Mouse (Mus musculus): Measurements from ENCODE around the gene Klhl8. TPM values are rescaled to one million over a fixed set of nuclear protein-coding genes. Genes with fewer than 3 reads are reported as not detected.

The Klhl8 gene
- polyA plus RNA-seq, 1 experiment from 2014 or later: 15.5 TPM

GRCm38 (mm10) chr5:103838550-103839264, 72.4 kb downstream of the Klhl8 start:
- H3K9ac ChIP-seq: no peak overlapping the region
- H3K4me3 ChIP-seq: no peak overlapping the region
- no peak for ATAC-seq (ENCODE audit: insufficient number of reproducible peaks, low FRiP score, low TSS enrichment, low read depth)
- H3K9me3 ChIP-seq: no peaks in the 10 kb centered on the region
- WGBS: 81% methylated on average over 15 of the region's 15 CpGs
- peak overlapping the region; percentile 7; the same call in 1 of the 2 replicates for H3K27ac ChIP-seq
- H3K27me3 ChIP-seq: no peaks in the 10 kb centered on the region
- peaks cover 13% of the 10 kb centered on the region for H3K36me3 ChIP-seq
- peaks cover 21% of the 10 kb centered on the region for H3K4me1 ChIP-seq
- no peak overlapping the region for H3K4me2 ChIP-seq

GRCm38 (mm10) chr5:103836148-103836784, 74.8 kb downstream of the Klhl8 start:
- H3K27me3 ChIP-seq: no peaks in the 10 kb centered on the region
- no peak for ATAC-seq (ENCODE audit: insufficient number of reproducible peaks, low FRiP score, low TSS enrichment, low read depth)
- H3K36me3 ChIP-seq: peaks cover 12% of the 10 kb centered on the region; the same call in 1 of the 2 replicates
- peaks cover 21% of the 10 kb centered on the region for H3K4me1 ChIP-seq
- WGBS: 46% methylated on average over 10 of the region's 11 CpGs
- no peak overlapping the region for H3K4me2 ChIP-seq
- H3K27ac ChIP-seq: no peak overlapping the region
- no peak overlapping the region for H3K4me3 ChIP-seq
- H3K9ac ChIP-seq: no peak overlapping the region
- no peaks in the 10 kb centered on the region for H3K9me3 ChIP-seq

- Histone ChIP-seq H3K36me3 (peaks cover 12% of the 10 kb centered on the region; the same call in 1 of the 2 replicates), H3K4me3 (no peak overlapping the region), H3K4me1 (peaks cover 21% of the 10 kb centered on the region), H3K9ac (no peak overlapping the region), H3K27me3 (no peaks in the 10 kb centered on the region), H3K9me3 (no peaks in the 10 kb centered on the region), H3K4me2 (no peak overlapping the region), H3K27ac (no peak overlapping the region)
- WGBS: 69% methylated on average over 15 of the region's 15 CpGs
- ATAC-seq (ENCODE audit: insufficient number of reproducible peaks, low FRiP score, low TSS enrichment, low read depth): no peak
These were observed 75.5 kb downstream of the Klhl8 start for GRCm38 (mm10) chr5:103835471-103836147.

- no peaks in the 10 kb centered on the region for H3K9me3 ChIP-seq
- H3K4me3 ChIP-seq: no peak overlapping the region
- H3K9ac ChIP-seq: no peak overlapping the region
- WGBS: 94% methylated on average over 1 of the region's 1 CpGs
- H3K27me3 ChIP-seq: no peaks in the 10 kb centered on the region
- H3K4me1 ChIP-seq: peaks cover 5% of the 10 kb centered on the region; the same call in 1 of the 2 replicates
- H3K36me3 ChIP-seq: peaks cover 16% of the 10 kb centered on the region; the same call in 1 of the 2 replicates
- H3K4me2 ChIP-seq: no peak overlapping the region
- ATAC-seq (ENCODE audit: insufficient number of reproducible peaks, low FRiP score, low TSS enrichment, low read depth): no peak
- H3K27ac ChIP-seq: no peak overlapping the region
These were observed 80.2 kb downstream of the Klhl8 start for GRCm38 (mm10) chr5:103830886-103831285.

- Histone ChIP-seq H3K4me3 (no peak overlapping the region), H3K9me3 (no peaks in the 10 kb centered on the region), H3K4me2 (no peak overlapping the region), H3K9ac (no peak overlapping the region), H3K36me3 (peaks cover 17% of the 10 kb centered on the region; the same call in 1 of the 2 replicates), H3K27me3 (no peaks in the 10 kb centered on the region), H3K4me1 (no peaks in the 10 kb centered on the region), H3K27ac (no peak overlapping the region)
- 66% methylated on average over 12 of the region's 12 CpGs for WGBS
- ATAC-seq (ENCODE audit: insufficient number of reproducible peaks, low FRiP score, low TSS enrichment, low read depth): no peak
These were observed 81.9 kb downstream of the Klhl8 start for GRCm38 (mm10) chr5:103829158-103829557.

GRCm38 (mm10) chr5:103828729-103829128, 82.3 kb downstream of the Klhl8 start:
- H3K4me3 ChIP-seq: no peak overlapping the region
- no peak overlapping the region for H3K27ac ChIP-seq
- H3K9ac ChIP-seq: no peak overlapping the region
- WGBS: 74% methylated on average over 8 of the region's 8 CpGs
- H3K4me2 ChIP-seq: no peak overlapping the region
- H3K27me3 ChIP-seq: no peaks in the 10 kb centered on the region
- H3K36me3 ChIP-seq: peaks cover 12% of the 10 kb centered on the region; the same call in 1 of the 2 replicates
- no peak for ATAC-seq (ENCODE audit: insufficient number of reproducible peaks, low FRiP score, low TSS enrichment, low read depth)
- no peaks in the 10 kb centered on the region for H3K9me3 ChIP-seq
- H3K4me1 ChIP-seq: no peaks in the 10 kb centered on the region

- WGBS: 73% methylated on average over 21 of the region's 21 CpGs
- Histone ChIP-seq H3K4me1 (no peaks in the 10 kb centered on the region), H3K27ac (no peak overlapping the region), H3K4me3 (no peak overlapping the region), H3K4me2 (no peak overlapping the region), H3K36me3 (0 out of 2 replicates have a peak, but pooled peaks cover 8% of the 10 kb centered on the region), H3K9ac (no peak overlapping the region), H3K9me3 (no peaks in the 10 kb centered on the region), H3K27me3 (no peaks in the 10 kb centered on the region)
- ATAC-seq (ENCODE audit: insufficient number of reproducible peaks, low FRiP score, low TSS enrichment, low read depth): no peak
These were observed 82.8 kb downstream of the Klhl8 start for GRCm38 (mm10) chr5:103828304-103828703.

GRCm38 (mm10) chr5:103822949-103823348, 88.1 kb downstream of the Klhl8 start:
- Histone ChIP-seq H3K4me3 (no peak overlapping the region), H3K27me3 (no peaks in the 10 kb centered on the region), H3K4me2 (no peak overlapping the region), H3K27ac (no peak overlapping the region), H3K9ac (no peak overlapping the region), H3K4me1 (no peaks in the 10 kb centered on the region), H3K36me3 (0 out of 2 replicates have a peak, but pooled peaks cover 6% of the 10 kb centered on the region), H3K9me3 (no peaks in the 10 kb centered on the region)
- WGBS: 75% methylated on average over 5 of the region's 5 CpGs
- ATAC-seq (ENCODE audit: insufficient number of reproducible peaks, low FRiP score, low TSS enrichment, low read depth): no peak

- Histone ChIP-seq H3K4me1 (no peaks in the 10 kb centered on the region), H3K4me2 (no peak overlapping the region), H3K4me3 (no peak overlapping the region), H3K9ac (no peak overlapping the region), H3K36me3 (0 out of 2 replicates have a peak, but pooled peaks cover 6% of the 10 kb centered on the region), H3K27me3 (no peaks in the 10 kb centered on the region), H3K9me3 (no peaks in the 10 kb centered on the region), H3K27ac (no peak overlapping the region)
- 59% methylated on average over 13 of the region's 13 CpGs for WGBS
- ATAC-seq (ENCODE audit: insufficient number of reproducible peaks, low FRiP score, low TSS enrichment, low read depth): no peak
These were observed 89.4 kb downstream of the Klhl8 start for GRCm38 (mm10) chr5:103821500-103822298.

GRCm38 (mm10) chr5:103821062-103821461, 90.0 kb downstream of the Klhl8 start:
- Histone ChIP-seq H3K4me3 (no peak overlapping the region), H3K36me3 (0 out of 2 replicates have a peak, but pooled peaks cover 3% of the 10 kb centered on the region), H3K9ac (no peak overlapping the region), H3K27ac (no peak overlapping the region), H3K9me3 (no peaks in the 10 kb centered on the region), H3K4me2 (no peak overlapping the region), H3K27me3 (no peaks in the 10 kb centered on the region), H3K4me1 (no peaks in the 10 kb centered on the region)
- ATAC-seq (ENCODE audit: insufficient number of reproducible peaks, low FRiP score, low TSS enrichment, low read depth): no peak
- WGBS: 91% methylated on average over 9 of the region's 9 CpGs

GRCm38 (mm10) chr5:103819674-103820073, 91.4 kb downstream of the Klhl8 start:
- Histone ChIP-seq H3K4me1 (no peaks in the 10 kb centered on the region), H3K27me3 (no peaks in the 10 kb centered on the region), H3K9ac (no peak overlapping the region), H3K4me3 (no peak overlapping the region), H3K36me3 (no peaks in the 10 kb centered on the region), H3K9me3 (no peaks in the 10 kb centered on the region), H3K4me2 (no peak overlapping the region), H3K27ac (no peak overlapping the region)
- WGBS: 86% methylated on average over 1 of the region's 1 CpGs
- ATAC-seq (ENCODE audit: insufficient number of reproducible peaks, low FRiP score, low TSS enrichment, low read depth): no peak
